Mouse (Mus musculus): ENCODE results near the gene 4930415O20Rik.

The 4930415O20Rik gene

GRCm38 (mm10) chr15:98606051-98606536 is 35.3 kb downstream of the 4930415O20Rik start:
- DNase-seq (ENCODE audit: low spot score) = no peak

GRCm38 (mm10) chr15:98606739-98607138 is 35.9 kb downstream of the 4930415O20Rik start:
- DNase-seq (ENCODE audit: low spot score) = no peak

GRCm38 (mm10) chr15:98607557-98607956 is 36.8 kb downstream of the 4930415O20Rik start:
- DNase-seq (ENCODE audit: low spot score) = no peak

GRCm38 (mm10) chr15:98608058-98608783 is 37.4 kb downstream of the 4930415O20Rik start:
- peak; percentile 25 for DNase-seq (ENCODE audit: low spot score)

GRCm38 (mm10) chr15:98608784-98609250 is 38.0 kb downstream of the 4930415O20Rik start:
- peak; percentile 43 for DNase-seq (ENCODE audit: low spot score)

- DNase-seq (ENCODE audit: low spot score) = peak; percentile 82
Measured at GRCm38 (mm10) chr15:98609331-98610130, 38.7 kb downstream of the 4930415O20Rik start, which contains the start of gene Adcy6. Adcy6 (minus strand) TSS chr15:98610076.

GRCm38 (mm10) chr15:98610131-98610633 is 39.4 kb downstream of the 4930415O20Rik start:
- no peak for DNase-seq (ENCODE audit: low spot score)

- DNase-seq (ENCODE audit: low spot score) = no peak
Measured at GRCm38 (mm10) chr15:98612229-98612628, 41.4 kb downstream of the 4930415O20Rik start.

- DNase-seq (ENCODE audit: low spot score) = peak; percentile 33
Measured at GRCm38 (mm10) chr15:98614551-98614950, 43.7 kb downstream of the 4930415O20Rik start.

GRCm38 (mm10) chr15:98614971-98615370 is 44.2 kb downstream of the 4930415O20Rik start:
- no peak for DNase-seq (ENCODE audit: low spot score)

- no peak for DNase-seq (ENCODE audit: low spot score)
Measured at GRCm38 (mm10) chr15:98615751-98616150, 44.9 kb downstream of the 4930415O20Rik start.

- DNase-seq (ENCODE audit: low spot score) = no peak
Measured at GRCm38 (mm10) chr15:98616362-98617175, 45.8 kb downstream of the 4930415O20Rik start.

GRCm38 (mm10) chr15:98617176-98617537 is 46.4 kb downstream of the 4930415O20Rik start:
- peak; percentile 77 for DNase-seq (ENCODE audit: low spot score)

- no peak for DNase-seq (ENCODE audit: low spot score)
Measured at GRCm38 (mm10) chr15:98622199-98622598, 51.4 kb downstream of the 4930415O20Rik start.

GRCm38 (mm10) chr15:98622721-98623120 is 51.9 kb downstream of the 4930415O20Rik start:
- DNase-seq (ENCODE audit: low spot score) = no peak

GRCm38 (mm10) chr15:98623361-98623821 is 52.6 kb downstream of the 4930415O20Rik start:
- DNase-seq (ENCODE audit: low spot score) = no peak

- DNase-seq (ENCODE audit: low spot score) = no peak
Measured at GRCm38 (mm10) chr15:98626078-98626477, 55.3 kb downstream of the 4930415O20Rik start.

- no peak for DNase-seq (ENCODE audit: low spot score)
Measured at GRCm38 (mm10) chr15:98626487-98627212, 55.8 kb downstream of the 4930415O20Rik start.

- no peak for DNase-seq (ENCODE audit: low spot score)
Measured at GRCm38 (mm10) chr15:98628589-98629254, 57.9 kb downstream of the 4930415O20Rik start.

- no peak for DNase-seq (ENCODE audit: low spot score)
Measured at GRCm38 (mm10) chr15:98629464-98629863, 58.7 kb downstream of the 4930415O20Rik start.

Data from ovary, postnatal 36 days (tissue).